Mouse (Mus musculus): ENCODE data around the gene Thumpd1.

- TF ChIP-seq CTCF (IDR thresholded peaks at IDR 0.05) (no peak), EP300 (IDR thresholded peaks at IDR 0.05) (no peak)
Measured at GRCm38 (mm10) chr7:119762166-119762697, 41.6 kb upstream of the Thumpd1 start.
